Mouse (Mus musculus) C2C12 (cell line): ENCODE measurements around the gene Dot1l. TPM values are rescaled to one million over a fixed set of nuclear protein-coding genes. Genes with fewer than 3 reads are reported as not detected.

Experiments
- H3K27me3 ChIP-seq: one replicate; pipeline ENCODE4 v1.6.1; 2011; ENCODE audit not compliant: control insufficient read depth, insufficient read depth, insufficient read length
- H3K36me3 ChIP-seq: one replicate; pipeline ENCODE4 v1.6.1; 2011; ENCODE audit not compliant: control insufficient read depth, insufficient read depth
- H3K4me3 ChIP-seq: one replicate; pipeline ENCODE4 v1.5.1; 2011; ENCODE audit warnings: mild to moderate bottlenecking, control low read depth; ENCODE audit not compliant: poor library complexity, insufficient read depth, severe bottlenecking
- H3K79me2 ChIP-seq: one replicate; pipeline ENCODE4 v1.6.1; 2011; ENCODE audit not compliant: control insufficient read depth, insufficient read depth
- H3K79me3 ChIP-seq: one replicate; pipeline ENCODE4 v1.6.1; 2011; ENCODE audit warnings: low read depth, control low read depth
- H3ac ChIP-seq: one replicate; pipeline ENCODE3; 2011; ENCODE audit warnings: low read depth; ENCODE audit not compliant: control insufficient read depth, insufficient read length
- CEBPB ChIP-seq: IDR thresholded peaks from one replicate; pipeline ENCODE4 v1.6.1; 2011; ENCODE audit warnings: low read depth, mild to moderate bottlenecking, control low read depth, moderate library complexity
- CTCF ChIP-seq: IDR thresholded peaks from one replicate; pipeline ENCODE4 v1.5.1; 2011; ENCODE audit not compliant: control insufficient read depth, insufficient read depth, insufficient read length
- FOSL1 ChIP-seq: IDR thresholded peaks from one replicate; pipeline ENCODE4 v1.8.0; 2011; ENCODE audit warnings: mild to moderate bottlenecking, low read length; ENCODE audit not compliant: poor library complexity, insufficient read depth, severe bottlenecking
- MAX ChIP-seq: IDR thresholded peaks from one replicate; pipeline ENCODE4 v1.6.1; 2011; ENCODE audit warnings: mild to moderate bottlenecking, control low read depth
- MYOD1 ChIP-seq: IDR thresholded peaks from one replicate; pipeline ENCODE4 v1.6.1; 2011; ENCODE audit warnings: low read depth; ENCODE audit not compliant: control insufficient read depth, insufficient read length
- MYOG ChIP-seq: IDR thresholded peaks from one replicate; pipeline ENCODE4 v1.6.1; 2011; ENCODE audit not compliant: control insufficient read depth, insufficient read length; ENCODE audit errors: extremely low read depth
- USF1 ChIP-seq: IDR thresholded peaks from one replicate; pipeline ENCODE4 v1.6.1; 2011; ENCODE audit warnings: low read depth, mild to moderate bottlenecking, control low read depth, moderate library complexity
- polyA plus RNA-seq: library from polyadenylated mRNA; unstranded; fragments of >200 nt; fragmentation: generic; extraction: Trizol; gene quantifications from one replicate; pipeline ENCODE4 v1.2.1, GENCODE M21; 2012; ENCODE audit warnings: missing spikeins

Dot1l gene
- polyA plus RNA-seq, 1 experiment, result 19.1 TPM

- no peaks in the 10 kb centered on the region for H3K79me3 ChIP-seq
- no peaks in the 10 kb centered on the region for H3K36me3 ChIP-seq
- TF ChIP-seq USF1 (no peak), MAX (no peak), MYOG (no peak), FOSL1 (no peak), MYOD1 (no peak), CTCF (no peak), CEBPB (no peak)
- H3K4me3 ChIP-seq, result no peak overlapping the region
- peaks cover 19% of the 10 kb centered on the region for H3K27me3 ChIP-seq
- no peak overlapping the region for H3ac ChIP-seq
- no peaks in the 10 kb centered on the region for H3K79me2 ChIP-seq
Measured at GRCm38 (mm10) chr10:80838346-80838912, 83.4 kb downstream of the Dot1l start.

GRCm38 (mm10) chr10:80839848-80840247, 84.8 kb downstream of the Dot1l start:
- no peak overlapping the region for H3ac ChIP-seq
- no peak overlapping the region for H3K4me3 ChIP-seq
- no peak for TF ChIP-seq FOSL1
- TF ChIP-seq CTCF, result no peak
- no peak for TF ChIP-seq USF1
- TF ChIP-seq MAX, result no peak
- TF ChIP-seq MYOD1, result no peak
- TF ChIP-seq CEBPB, result no peak
- no peak for TF ChIP-seq MYOG
- H3K36me3 ChIP-seq, result no peaks in the 10 kb centered on the region
- no peaks in the 10 kb centered on the region for H3K79me2 ChIP-seq
- peaks cover 33% of the 10 kb centered on the region for H3K27me3 ChIP-seq
- no peaks in the 10 kb centered on the region for H3K79me3 ChIP-seq

- Histone ChIP-seq H3K27me3 (peaks cover 41% of the 10 kb centered on the region), H3K4me3 (no peak overlapping the region), H3ac (no peak overlapping the region), H3K79me2 (no peaks in the 10 kb centered on the region), H3K36me3 (no peaks in the 10 kb centered on the region), H3K79me3 (no peaks in the 10 kb centered on the region)
- TF ChIP-seq CTCF, result no peak
Measured at GRCm38 (mm10) chr10:80841685-80842084, 86.7 kb downstream of the Dot1l start.

GRCm38 (mm10) chr10:80842334-80842733, 87.3 kb downstream of the Dot1l start:
- no peaks in the 10 kb centered on the region for H3K79me2 ChIP-seq
- no peaks in the 10 kb centered on the region for H3K79me3 ChIP-seq
- no peaks in the 10 kb centered on the region for H3K36me3 ChIP-seq
- no peak for TF ChIP-seq CEBPB
- TF ChIP-seq MYOG, result no peak
- TF ChIP-seq MAX, result no peak
- no peak for TF ChIP-seq CTCF
- TF ChIP-seq MYOD1, result no peak
- TF ChIP-seq USF1, result no peak
- TF ChIP-seq FOSL1, result no peak
- peaks cover 41% of the 10 kb centered on the region for H3K27me3 ChIP-seq
- H3K4me3 ChIP-seq, result no peak overlapping the region
- H3ac ChIP-seq, result no peak overlapping the region

DNA sequence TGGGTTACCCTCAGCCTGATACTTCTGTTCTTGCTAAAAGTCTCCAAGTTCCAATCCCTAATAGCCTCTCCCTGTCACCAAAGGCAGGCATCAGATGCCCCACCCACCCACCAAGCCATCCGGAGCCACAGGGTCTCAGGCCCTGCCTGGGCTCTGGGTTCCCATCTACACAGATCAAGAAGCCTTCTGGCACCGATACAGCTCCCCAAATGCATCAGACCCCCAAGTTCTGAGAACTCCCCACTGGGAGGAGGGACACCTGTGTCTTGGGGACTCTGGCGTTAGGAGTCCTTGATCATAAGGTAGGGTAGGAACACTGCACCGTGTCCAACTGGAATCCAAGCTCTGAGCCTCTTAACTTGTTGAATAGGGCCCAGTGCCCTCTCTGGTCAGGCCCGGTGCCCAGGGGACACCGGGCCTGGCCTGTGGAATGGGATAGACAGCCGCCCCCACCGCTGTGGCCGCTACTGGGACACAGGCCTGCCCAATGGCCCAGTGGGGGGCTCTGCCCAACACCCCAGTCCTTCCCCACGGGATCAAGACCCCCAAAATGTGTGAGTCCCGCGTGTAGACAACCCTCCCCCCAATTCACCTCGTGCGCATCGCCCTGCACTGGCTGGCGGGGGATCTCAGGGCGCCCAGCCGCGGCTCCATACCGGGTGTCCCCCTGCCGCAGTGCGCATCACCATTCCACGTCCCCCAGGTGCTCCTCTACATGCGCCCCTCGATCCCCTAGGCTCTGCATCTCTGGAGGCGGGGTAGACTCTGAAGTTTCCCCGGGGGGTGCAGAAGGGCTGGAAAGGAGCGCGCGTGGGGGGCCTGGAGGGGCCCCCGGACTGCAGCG, 88.3 kb downstream of the Dot1l start:
- Histone ChIP-seq H3ac (no peak overlapping the region), H3K79me3 (no peaks in the 10 kb centered on the region), H3K4me3 (no peak overlapping the region), H3K27me3 (peaks cover 41% of the 10 kb centered on the region), H3K79me2 (no peaks in the 10 kb centered on the region), H3K36me3 (no peaks in the 10 kb centered on the region)
- TF ChIP-seq CEBPB, result no peak
- TF ChIP-seq MYOD1, result no peak
